Mouse (Mus musculus): ENCODE data around the gene Ppp2r1b. TPM values are rescaled to one million over a fixed set of nuclear protein-coding genes. Genes with fewer than 3 reads are reported as not detected.
A peak's percentile ranks its signal among the peaks of the same experiment; 100 is the strongest.

The Ppp2r1b gene
- polyA plus RNA-seq, 1 experiment from 2014 or later = 95.9 TPM

DNA sequence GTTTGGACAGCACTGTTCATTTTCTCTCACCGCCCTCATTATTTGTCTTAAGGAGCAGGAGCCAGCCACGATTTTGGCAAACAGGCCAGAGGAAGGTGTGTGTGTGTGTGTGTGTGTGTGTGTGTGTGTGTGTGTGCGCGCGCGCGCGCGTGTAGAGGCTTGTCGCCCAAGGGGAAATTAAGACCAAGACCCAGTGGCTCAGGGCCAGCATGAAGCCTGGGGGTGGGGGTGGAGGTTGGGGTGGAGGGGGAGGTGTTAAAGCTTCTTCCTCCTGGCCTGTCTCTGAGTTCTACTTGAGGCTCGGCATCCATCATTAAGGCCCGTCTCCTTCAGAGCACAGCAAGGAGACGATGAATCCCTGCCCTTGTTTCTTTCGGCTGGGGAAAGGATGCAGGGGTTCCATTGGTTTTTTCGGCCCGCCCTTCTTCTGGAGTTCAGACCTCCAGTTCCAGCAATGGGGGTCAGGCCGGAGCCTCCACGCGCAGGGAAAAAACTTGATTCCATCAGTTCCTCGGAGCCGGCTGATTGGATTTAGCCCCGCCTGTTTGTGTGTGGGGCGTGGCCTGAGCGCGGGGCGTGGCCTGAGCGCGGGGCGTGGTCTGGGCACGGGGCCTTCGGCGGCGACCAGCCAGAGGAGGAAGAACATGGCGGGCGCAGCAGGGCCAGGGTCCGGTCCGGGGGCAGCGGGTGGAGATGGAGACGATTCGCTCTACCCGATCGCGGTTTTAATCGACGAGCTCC lies 11.4 kb downstream of the Ppp2r1b start:
- Histone ChIP-seq H3K9me3 (no peaks in the 10 kb centered on the region), H3K27ac (replicated peaks) (peak overlapping the region; percentile 85), H3K4me3 (peak overlapping the region; percentile 74), H3K4me1 (peaks cover 42% of the 10 kb centered on the region), H3K9ac (replicated peaks) (peak overlapping the region; percentile 72), H3K27me3 (no peaks in the 10 kb centered on the region), H3K36me3 (0 out of 2 replicates have a peak, but pooled peaks cover 8% of the 10 kb centered on the region), H3K4me2 (replicated peaks) (peak overlapping the region; percentile 76)
- WGBS = under 1% methylated on average over 44 of the region's 45 CpGs
- ATAC-seq (replicated peaks) = peak; percentile 79

DNA sequence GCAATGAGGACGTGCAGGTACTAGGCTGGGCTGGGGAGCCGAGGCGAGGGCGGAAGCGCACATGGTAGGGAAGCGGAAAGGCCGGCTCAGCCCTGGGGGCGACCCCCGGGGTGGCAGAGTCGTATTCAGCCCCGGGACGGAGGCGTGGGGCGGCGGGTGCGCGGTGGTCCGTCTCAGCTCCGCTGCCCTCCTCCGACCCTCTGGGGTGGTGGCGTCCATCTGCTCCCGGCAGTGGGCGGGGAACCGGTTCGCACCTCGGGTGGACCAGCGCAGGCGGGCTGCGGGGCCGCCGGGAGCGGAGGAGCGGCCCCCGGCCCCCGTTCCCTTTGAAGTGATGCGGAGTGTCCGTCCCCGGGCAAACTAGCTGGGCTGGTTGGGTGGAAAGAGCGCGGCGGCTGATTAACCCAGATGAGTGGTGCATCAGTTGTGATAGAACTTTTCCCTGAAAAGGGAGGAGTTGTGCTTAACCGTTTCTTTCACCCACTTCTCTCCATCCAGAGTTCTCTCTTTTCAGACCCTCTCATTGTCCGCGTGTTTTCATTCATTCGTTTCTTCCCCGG lies 12.1 kb downstream of the Ppp2r1b start:
- Histone ChIP-seq H3K4me2 (replicated peaks) (peak overlapping the region; percentile 76), H3K4me3 (peak overlapping the region; percentile 74), H3K27me3 (no peaks in the 10 kb centered on the region), H3K9ac (replicated peaks) (peak overlapping the region; percentile 72), H3K9me3 (no peaks in the 10 kb centered on the region), H3K27ac (replicated peaks) (peak overlapping the region; percentile 85), H3K4me1 (peaks cover 48% of the 10 kb centered on the region), H3K36me3 (peaks cover 14% of the 10 kb centered on the region; the same call in 1 of the 2 replicates)
- peak; percentile 68 for ATAC-seq (replicated peaks)
- under 1% methylated on average over 44 of the region's 46 CpGs for WGBS

DNA sequence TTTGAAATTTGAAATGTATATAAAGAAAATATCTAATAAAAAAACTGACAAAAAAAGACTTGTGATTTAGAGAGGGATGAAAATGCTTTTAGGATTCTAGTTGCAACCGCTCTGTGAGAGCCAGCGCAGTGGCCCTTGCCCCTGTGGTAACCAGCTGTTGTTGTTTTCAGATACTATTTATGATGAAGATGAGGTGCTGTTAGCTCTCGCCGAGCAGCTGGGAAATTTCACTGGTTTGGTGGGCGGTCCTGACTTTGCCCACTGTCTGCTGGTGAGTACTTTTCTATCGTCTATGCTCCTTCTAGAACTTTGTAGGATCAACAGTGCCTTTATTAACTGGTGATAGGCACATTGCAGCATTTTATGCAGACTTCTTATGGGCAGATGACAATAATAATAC lies 13.6 kb downstream of the Ppp2r1b start:
- peaks cover 41% of the 10 kb centered on the region for H3K4me1 ChIP-seq
- H3K27ac ChIP-seq (replicated peaks) = no peak overlapping the region
- no peak overlapping the region for H3K4me2 ChIP-seq (replicated peaks)
- H3K4me3 ChIP-seq = no peak overlapping the region
- H3K27me3 ChIP-seq = no peaks in the 10 kb centered on the region
- no peak for ATAC-seq (replicated peaks)
- no peaks in the 10 kb centered on the region for H3K9me3 ChIP-seq
- H3K9ac ChIP-seq (replicated peaks) = no peak overlapping the region
- 90% methylated on average over 6 of the region's 6 CpGs for WGBS
- H3K36me3 ChIP-seq = peaks cover 27% of the 10 kb centered on the region

- H3K4me3 ChIP-seq = no peak overlapping the region
- no peaks in the 10 kb centered on the region for H3K9me3 ChIP-seq
- H3K36me3 ChIP-seq = peaks cover 43% of the 10 kb centered on the region
- H3K27ac ChIP-seq (replicated peaks) = peak overlapping the region; percentile 85
- no peak overlapping the region for H3K9ac ChIP-seq (replicated peaks)
- peak; percentile 27; the same call in 1 of the 2 replicates for ATAC-seq (replicated peaks)
- H3K27me3 ChIP-seq = no peaks in the 10 kb centered on the region
- peaks cover 36% of the 10 kb centered on the region for H3K4me1 ChIP-seq
- WGBS = 64% methylated on average over 18 of the region's 18 CpGs
- H3K4me2 ChIP-seq (replicated peaks) = 0 out of 2 replicates have a peak overlapping the region, but pooled peaks have one; percentile 13
These were observed 16.2 kb downstream of the Ppp2r1b start for GRCm38 (mm10) chr9:50861119-50861839.

DNA sequence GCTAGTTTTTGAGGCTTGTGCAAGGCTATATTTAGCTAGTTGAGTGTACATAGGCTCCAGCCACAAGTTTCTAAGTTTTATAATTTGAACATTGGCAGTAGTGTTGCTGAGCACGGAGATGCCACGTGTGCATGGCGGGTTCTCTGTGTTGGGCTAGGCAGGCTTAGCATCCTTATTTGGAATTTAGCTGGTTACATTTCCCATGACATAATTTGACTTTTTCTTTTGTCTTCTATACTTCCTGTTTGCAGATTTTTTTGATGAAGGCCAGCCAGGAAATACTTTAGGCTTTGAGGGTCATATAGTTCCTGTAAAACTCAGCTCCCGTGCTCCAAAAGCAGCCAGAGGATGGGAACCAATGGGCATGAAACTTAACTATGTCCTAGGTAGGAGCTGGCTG lies 18.7 kb downstream of the Ppp2r1b start:
- Histone ChIP-seq H3K36me3 (peaks cover 68% of the 10 kb centered on the region), H3K4me3 (no peak overlapping the region), H3K4me2 (replicated peaks) (no peak overlapping the region), H3K4me1 (peaks cover 23% of the 10 kb centered on the region), H3K27me3 (no peaks in the 10 kb centered on the region), H3K9ac (replicated peaks) (no peak overlapping the region), H3K27ac (replicated peaks) (no peak overlapping the region), H3K9me3 (no peaks in the 10 kb centered on the region)
- ATAC-seq (replicated peaks) = no peak
- WGBS = 91% methylated on average over 4 of the region's 4 CpGs

DNA sequence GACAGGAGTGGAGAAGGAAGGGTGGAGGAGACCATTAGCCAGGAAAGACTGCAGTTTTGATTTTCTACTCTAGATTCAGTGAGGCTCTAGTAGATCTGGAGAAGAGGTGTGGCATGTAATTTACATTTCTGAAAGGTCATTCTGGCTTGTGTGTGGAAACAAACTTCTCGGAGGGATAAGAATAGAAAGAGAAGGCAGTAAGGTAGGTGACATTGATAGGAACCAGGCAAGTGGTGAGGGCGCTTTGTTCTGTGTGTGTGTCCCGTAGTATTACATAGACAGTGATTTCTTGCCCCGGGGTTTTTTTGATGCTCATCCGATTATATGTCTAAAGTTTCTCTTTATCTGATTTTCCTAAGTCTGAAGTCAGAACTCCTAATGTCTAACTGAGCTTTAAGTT lies 19.8 kb downstream of the Ppp2r1b start:
- H3K4me1 ChIP-seq = peaks cover 23% of the 10 kb centered on the region
- no peak overlapping the region for H3K4me2 ChIP-seq (replicated peaks)
- ATAC-seq (replicated peaks) = no peak
- H3K9me3 ChIP-seq = no peaks in the 10 kb centered on the region
- 88% methylated on average over 5 of the region's 5 CpGs for WGBS
- no peak overlapping the region for H3K4me3 ChIP-seq
- no peak overlapping the region for H3K27ac ChIP-seq (replicated peaks)
- no peak overlapping the region for H3K9ac ChIP-seq (replicated peaks)
- H3K27me3 ChIP-seq = no peaks in the 10 kb centered on the region
- peaks cover 69% of the 10 kb centered on the region for H3K36me3 ChIP-seq

DNA sequence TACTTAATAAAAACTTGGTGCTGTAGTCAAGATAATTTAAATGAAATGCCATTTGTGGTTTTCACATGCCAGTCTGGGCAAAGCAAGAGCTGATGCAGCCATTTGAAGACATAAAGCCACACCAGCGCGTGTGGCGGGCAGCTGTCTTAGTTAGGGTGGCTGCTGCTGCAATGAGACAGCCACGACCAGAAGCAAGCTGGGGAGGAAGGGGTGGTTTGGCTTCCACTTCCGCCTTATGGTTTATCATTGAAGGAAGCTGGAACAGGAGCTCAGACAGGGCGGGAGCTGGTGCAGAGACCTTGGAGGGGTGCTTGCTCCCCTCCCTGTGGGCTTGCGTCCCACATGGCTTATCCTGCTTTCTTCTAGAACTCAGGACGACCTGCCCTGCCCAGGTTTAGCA lies 20.7 kb downstream of the Ppp2r1b start:
- WGBS = 71% methylated on average over 8 of the region's 8 CpGs
- H3K27ac ChIP-seq (replicated peaks) = 0 out of 2 replicates have a peak overlapping the region, but pooled peaks have one; percentile 11
- no peak overlapping the region for H3K4me2 ChIP-seq (replicated peaks)
- no peak overlapping the region for H3K9ac ChIP-seq (replicated peaks)
- ATAC-seq (replicated peaks) = no peak
- H3K36me3 ChIP-seq = peaks cover 78% of the 10 kb centered on the region
- H3K27me3 ChIP-seq = no peaks in the 10 kb centered on the region
- H3K4me3 ChIP-seq = no peak overlapping the region
- H3K4me1 ChIP-seq = peaks cover 18% of the 10 kb centered on the region
- H3K9me3 ChIP-seq = no peaks in the 10 kb centered on the region

DNA sequence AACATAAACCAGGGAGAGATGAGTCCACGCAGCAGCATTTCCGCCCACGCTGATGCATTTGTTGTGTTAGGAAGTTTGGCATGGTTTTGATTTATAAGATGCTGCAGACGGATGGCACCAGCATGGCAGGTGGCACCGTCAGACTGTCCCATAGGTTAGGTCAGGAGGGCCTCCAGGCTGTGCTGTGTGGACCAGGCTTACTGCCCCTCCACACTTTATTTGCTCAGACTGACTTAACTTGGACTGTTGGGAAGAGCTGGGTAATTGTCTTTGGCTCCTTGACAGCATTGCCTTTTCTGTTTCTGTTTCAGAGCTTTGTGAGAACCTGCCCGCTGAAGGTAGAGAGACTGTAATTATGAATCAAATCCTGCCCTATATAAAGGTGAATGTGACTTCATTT lies 21.9 kb downstream of the Ppp2r1b start:
- WGBS = 85% methylated on average over 6 of the region's 6 CpGs

DNA sequence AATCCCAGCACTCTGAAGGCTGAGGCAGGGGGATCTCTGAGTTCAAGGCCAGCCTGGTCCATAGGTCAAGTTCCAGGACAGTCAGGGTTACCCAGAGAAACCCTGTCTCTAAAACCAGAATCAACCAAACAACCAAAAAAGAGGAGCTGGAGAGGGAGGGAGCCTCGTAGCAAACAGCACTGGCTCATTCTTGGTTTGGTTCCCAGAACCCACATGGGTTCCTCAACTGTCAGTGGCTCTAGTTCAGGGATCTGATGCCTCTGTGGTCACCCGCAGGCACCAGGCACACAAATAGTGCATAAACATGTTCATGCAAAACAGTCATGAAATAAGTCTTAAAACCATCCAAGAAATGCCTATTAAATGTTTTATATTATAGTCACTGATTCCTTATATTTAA lies 23.1 kb downstream of the Ppp2r1b start:
- no peaks in the 10 kb centered on the region for H3K9me3 ChIP-seq
- peaks cover 69% of the 10 kb centered on the region for H3K36me3 ChIP-seq
- H3K9ac ChIP-seq (replicated peaks) = no peak overlapping the region
- no peak overlapping the region for H3K4me3 ChIP-seq
- H3K27me3 ChIP-seq = no peaks in the 10 kb centered on the region
- WGBS = 81% methylated on average over 2 of the region's 2 CpGs
- peaks cover 4% of the 10 kb centered on the region; the same call in 1 of the 2 replicates for H3K4me1 ChIP-seq
- ATAC-seq (replicated peaks) = no peak
- no peak overlapping the region for H3K27ac ChIP-seq (replicated peaks)
- H3K4me2 ChIP-seq (replicated peaks) = no peak overlapping the region

More for the DNA sequence above, 21.9 kb downstream of the Ppp2r1b start:
- peaks cover 74% of the 10 kb centered on the region for H3K36me3 ChIP-seq
- H3K9ac ChIP-seq (replicated peaks) = no peak overlapping the region
- ATAC-seq (replicated peaks) = no peak
- peaks cover 9% of the 10 kb centered on the region for H3K4me1 ChIP-seq
- no peak overlapping the region for H3K4me2 ChIP-seq (replicated peaks)
- no peaks in the 10 kb centered on the region for H3K27me3 ChIP-seq
- no peak overlapping the region for H3K27ac ChIP-seq (replicated peaks)
- no peak overlapping the region for H3K4me3 ChIP-seq
- H3K9me3 ChIP-seq = no peaks in the 10 kb centered on the region

DNA sequence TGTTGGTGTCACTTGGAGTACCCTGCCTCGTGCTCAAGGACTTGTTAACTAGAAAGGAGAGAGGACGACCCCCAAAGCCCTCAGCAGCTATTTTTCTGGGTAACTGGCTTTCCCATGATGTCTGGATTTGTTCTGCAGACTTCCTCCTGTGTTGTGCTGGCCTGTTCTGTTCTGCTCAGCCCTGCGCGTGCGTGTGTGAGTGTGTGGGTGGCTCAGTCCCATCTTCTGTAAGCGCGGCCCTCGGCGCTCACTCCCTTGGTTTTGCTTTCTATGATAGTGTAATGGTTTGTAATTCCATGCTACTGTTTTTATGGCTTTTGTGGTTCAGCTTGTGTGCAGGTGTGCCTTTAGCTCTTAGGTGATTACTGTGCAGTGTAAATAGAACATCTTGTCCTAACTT lies 28.1 kb downstream of the Ppp2r1b start:
- WGBS = 91% methylated on average over 9 of the region's 9 CpGs
- no peak overlapping the region for H3K9ac ChIP-seq (replicated peaks)
- peaks cover 60% of the 10 kb centered on the region for H3K36me3 ChIP-seq
- ATAC-seq (replicated peaks) = no peak
- no peak overlapping the region for H3K4me3 ChIP-seq
- H3K27me3 ChIP-seq = no peaks in the 10 kb centered on the region
- H3K4me1 ChIP-seq = no peaks in the 10 kb centered on the region
- H3K4me2 ChIP-seq (replicated peaks) = no peak overlapping the region
- H3K27ac ChIP-seq (replicated peaks) = no peak overlapping the region
- H3K9me3 ChIP-seq = no peaks in the 10 kb centered on the region

GRCm38 (mm10) chr9:50874031-50874430 lies 28.9 kb downstream of the Ppp2r1b start:
- Histone ChIP-seq H3K27ac (replicated peaks) (no peak overlapping the region), H3K36me3 (peaks cover 61% of the 10 kb centered on the region)
- 86% methylated on average over 6 of the region's 6 CpGs for WGBS

GRCm38 (mm10) chr9:50875470-50875869 lies 30.4 kb downstream of the Ppp2r1b start:
- Histone ChIP-seq H3K27me3 (no peaks in the 10 kb centered on the region), H3K4me3 (no peak overlapping the region), H3K4me2 (replicated peaks) (no peak overlapping the region), H3K9ac (replicated peaks) (no peak overlapping the region), H3K9me3 (no peaks in the 10 kb centered on the region), H3K36me3 (peaks cover 65% of the 10 kb centered on the region), H3K4me1 (no peaks in the 10 kb centered on the region), H3K27ac (replicated peaks) (no peak overlapping the region)
- no peak for ATAC-seq (replicated peaks)
- WGBS = 93% methylated on average over 4 of the region's 4 CpGs

More at GRCm38 (mm10) chr9:50874031-50874430, 28.9 kb downstream of the Ppp2r1b start:
- Histone ChIP-seq H3K4me3 (no peak overlapping the region), H3K4me2 (replicated peaks) (no peak overlapping the region), H3K4me1 (no peaks in the 10 kb centered on the region), H3K27me3 (no peaks in the 10 kb centered on the region), H3K9me3 (no peaks in the 10 kb centered on the region), H3K9ac (replicated peaks) (no peak overlapping the region)
- ATAC-seq (replicated peaks) = no peak
